Mouse (Mus musculus) layer of hippocampus, adult 8-10 months (tissue): ENCODE measurements at regions not wholly inside any gene's neighbourhood (a gene's known extent, or its start where the extent isn't known, plus 50 kb on each side); places are given as distances from the start of the nearest gene placed in this dataset.

Source experiments
- DNase-seq, 2 experiments: peaks; one replicate each; pipeline ENCODE4 v3.0.0; 2022; ENCODE audit warnings: low spot score in 2 of 2

- DNase-seq: no peak
These were observed 156.3 kb downstream of the Maf start for GRCm38 (mm10) chr8:115551262-115551661.

- DNase-seq: no peak
These were observed 158.5 kb downstream of the Maf start for GRCm38 (mm10) chr8:115549112-115549511.

- no peak for DNase-seq
These were observed 163.5 kb downstream of the Maf start for GRCm38 (mm10) chr8:115544067-115544466.

- DNase-seq: no peak
These were observed 164.7 kb downstream of the Maf start for GRCm38 (mm10) chr8:115542935-115543334.

GRCm38 (mm10) chr8:115539600-115539999 is 168.0 kb downstream of the Maf start:
- no peak for DNase-seq

GRCm38 (mm10) chr8:115538236-115538635 is 169.4 kb downstream of the Maf start:
- DNase-seq: no peak

- DNase-seq: no peak
These were observed 169.8 kb downstream of the Maf start for GRCm38 (mm10) chr8:115537761-115538160.

- DNase-seq: no peak
These were observed 170.8 kb downstream of the Maf start for GRCm38 (mm10) chr8:115536554-115537346.

GRCm38 (mm10) chr8:115536001-115536400 is 171.6 kb downstream of the Maf start:
- no peak for DNase-seq

GRCm38 (mm10) chr8:115534030-115534429 is 173.6 kb downstream of the Maf start:
- no peak for DNase-seq

GRCm38 (mm10) chr8:115531343-115531742 is 176.3 kb downstream of the Maf start:
- DNase-seq: no peak

- no peak for DNase-seq
These were observed 177.8 kb downstream of the Maf start for GRCm38 (mm10) chr8:115529568-115530342.

GRCm38 (mm10) chr8:115528879-115529278 is 178.7 kb downstream of the Maf start:
- DNase-seq: no peak

GRCm38 (mm10) chr8:115525149-115525548 is 182.4 kb downstream of the Maf start:
- DNase-seq: no peak

- no peak for DNase-seq
These were observed 182.9 kb downstream of the Maf start for GRCm38 (mm10) chr8:115524713-115525112.

GRCm38 (mm10) chr8:115522527-115522926 is 185.1 kb downstream of the Maf start:
- no peak for DNase-seq

GRCm38 (mm10) chr8:115515647-115516046 is 191.9 kb downstream of the Maf start:
- no peak for DNase-seq

GRCm38 (mm10) chr8:115514485-115514884 is 193.1 kb downstream of the Maf start:
- DNase-seq: no peak

- no peak for DNase-seq
These were observed 200.4 kb downstream of the Maf start for GRCm38 (mm10) chr8:115507180-115507579.

- DNase-seq: no peak
These were observed 200.9 kb downstream of the Maf start for GRCm38 (mm10) chr8:115506741-115507140.

- no peak for DNase-seq
These were observed 211.6 kb downstream of the Maf start for GRCm38 (mm10) chr8:115496016-115496415.

- DNase-seq: no peak
These were observed 213.2 kb downstream of the Maf start for GRCm38 (mm10) chr8:115494353-115494752.

GRCm38 (mm10) chr8:115486904-115487303 is 220.7 kb downstream of the Maf start:
- no peak for DNase-seq
